Mouse (Mus musculus) liver, embryonic 14.5 days (tissue): ENCODE measurements at regions not wholly inside any gene's neighbourhood (a gene's known extent, or its start where the extent isn't known, plus 50 kb on each side); places are given as distances from the start of the nearest gene placed in this dataset.

ENCODE experiments used
- CTCF ChIP-seq: IDR thresholded peaks from 2 replicates; pipeline ENCODE4 v1.5.1; 2016; ENCODE audit warnings: antibody characterized with exemption, low read depth, control low read depth
- EP300 ChIP-seq: IDR thresholded peaks from 2 replicates; pipeline ENCODE4 v1.6.1; 2016; ENCODE audit warnings: antibody characterized with exemption, low read depth

DNA sequence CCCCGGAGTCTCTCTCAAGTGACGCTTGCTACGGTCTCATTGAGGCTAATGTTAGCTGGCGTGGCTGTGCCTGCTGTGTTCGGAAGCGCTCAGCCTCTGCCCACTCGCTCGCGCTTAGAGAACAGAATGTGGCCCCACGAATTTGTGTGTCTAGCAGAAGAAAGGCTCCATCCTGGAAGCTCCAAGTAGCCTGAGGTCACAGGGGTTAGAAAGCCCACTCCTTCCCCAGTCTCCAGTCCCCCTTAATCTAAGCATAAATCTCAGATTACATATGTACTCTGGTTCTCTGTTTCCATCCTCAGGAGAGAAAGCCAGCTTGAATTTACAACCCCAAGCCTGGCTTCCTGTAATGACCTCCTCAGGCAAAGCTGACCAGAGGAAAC is 73.8 kb upstream of the Gm9887 start:
- no peak for TF ChIP-seq CTCF
- no peak for TF ChIP-seq EP300
